Mouse (Mus musculus) adipocyte (in vitro differentiated cells): Measurements from ENCODE around the gene Mecr.

Source experiments
- DNase-seq: peaks from one replicate; pipeline ENCODE4 v3.0.0-alpha.2; 2016; ENCODE audit warnings: low spot score

Mecr gene

DNA sequence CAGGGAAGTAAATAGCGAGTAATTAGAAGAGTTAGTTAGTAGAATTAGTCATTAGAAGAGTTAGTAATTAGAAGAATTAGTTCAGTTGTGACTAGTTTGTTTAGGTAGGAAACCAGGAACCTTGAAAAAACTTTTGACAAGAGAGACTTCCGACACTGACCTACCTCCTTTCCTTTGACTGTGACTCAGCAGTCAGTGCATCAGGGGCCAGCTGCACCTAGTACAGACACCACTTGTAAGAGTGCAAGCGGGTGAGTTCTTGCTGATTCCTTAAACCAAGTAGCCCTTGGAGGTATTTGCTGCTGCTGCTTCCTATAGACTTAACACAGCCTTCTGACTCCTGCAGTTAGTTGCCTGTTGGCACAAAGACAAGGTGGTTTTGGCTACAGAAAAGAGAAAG lies 47.4 kb downstream of the Mecr start:
- DNase-seq = no peak

DNA sequence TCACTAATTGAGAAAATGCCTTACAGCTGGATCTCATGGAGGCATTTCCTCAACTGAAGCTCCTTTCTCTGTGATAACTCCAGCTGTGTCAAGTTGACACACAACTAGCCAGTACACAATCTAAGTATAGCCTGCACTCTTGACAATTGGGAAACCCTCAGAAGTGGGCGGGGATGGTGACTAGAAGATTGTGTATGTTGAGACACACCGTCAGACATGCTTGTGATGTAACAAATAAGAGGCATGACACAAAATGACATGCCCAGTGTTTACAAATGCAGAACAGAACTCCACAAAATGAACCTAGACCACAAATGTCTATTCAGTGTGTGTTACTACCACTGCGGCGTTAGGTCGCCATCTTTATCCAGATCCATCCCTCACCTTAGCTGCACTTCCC lies 53.8 kb downstream of the Mecr start:
- DNase-seq = no peak

DNA sequence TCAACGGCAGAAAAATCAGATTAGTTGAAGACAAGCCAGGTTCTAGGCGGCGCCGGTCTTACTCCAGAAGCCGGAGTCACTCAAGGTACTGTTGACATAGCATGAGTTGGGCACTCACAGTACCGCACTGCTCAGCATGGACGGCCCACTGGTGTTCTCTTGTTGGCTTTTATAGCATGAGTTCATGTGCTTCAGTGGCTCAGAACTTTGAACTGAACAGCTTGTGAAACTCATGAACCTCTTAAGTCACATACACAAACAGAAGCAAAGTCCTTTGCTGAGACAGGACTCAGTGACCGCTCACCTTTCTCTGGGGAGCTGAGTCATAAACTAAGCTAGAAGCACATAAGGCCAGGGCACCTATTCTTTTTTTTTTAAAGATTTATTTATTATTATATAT lies 54.5 kb downstream of the Mecr start:
- no peak for DNase-seq

DNA sequence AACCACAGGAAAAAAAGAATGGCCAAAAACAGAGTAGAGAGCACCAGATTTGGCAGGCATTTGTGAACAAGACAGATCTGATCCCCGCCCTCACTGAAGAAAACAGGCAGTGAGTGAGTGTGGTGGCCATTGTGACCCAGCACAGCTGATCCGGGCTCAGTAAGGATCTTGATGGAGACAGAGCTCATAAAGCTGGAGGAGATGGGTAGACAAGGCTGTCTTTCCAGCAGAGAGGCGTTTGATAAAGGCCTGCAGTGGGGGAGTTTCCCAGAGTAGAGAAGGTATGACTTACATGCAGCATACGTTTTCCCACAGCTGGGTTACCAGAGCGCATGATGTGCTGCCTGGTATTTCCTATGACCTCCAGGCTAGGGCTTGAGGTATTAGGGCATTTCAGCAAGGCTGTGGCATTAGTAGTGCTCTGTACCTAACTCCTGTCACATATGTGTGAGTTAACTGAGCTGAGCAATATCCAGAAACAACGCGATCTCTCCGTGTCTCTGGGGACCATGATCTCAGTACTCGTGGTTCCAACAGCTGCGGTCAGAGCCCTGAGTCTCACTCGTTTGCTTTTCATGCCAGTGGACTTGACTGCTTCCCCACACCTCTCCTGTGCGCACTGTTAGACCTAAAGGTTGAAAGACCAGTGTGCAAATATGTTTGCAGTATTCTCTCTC lies 55.4 kb downstream of the Mecr start:
- no peak for DNase-seq

DNA sequence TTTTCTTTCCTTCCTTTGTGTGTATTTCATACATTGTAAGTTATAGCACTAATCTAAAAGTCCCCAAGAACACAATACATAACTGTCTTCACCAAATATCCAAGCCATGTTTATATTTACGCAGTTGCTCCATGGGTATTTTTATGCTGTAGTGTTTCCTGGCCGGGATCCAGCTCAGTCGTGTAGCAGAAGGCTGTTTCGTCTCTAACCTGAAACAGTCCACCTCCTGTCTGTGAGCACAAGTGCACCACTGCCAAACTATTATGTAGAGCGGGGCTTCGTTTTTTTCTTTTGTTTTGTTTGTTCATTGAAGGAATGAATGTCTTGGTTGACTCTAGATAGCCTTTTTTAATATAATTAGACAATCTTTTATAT lies 55.9 kb downstream of the Mecr start:
- DNase-seq = no peak

DNA sequence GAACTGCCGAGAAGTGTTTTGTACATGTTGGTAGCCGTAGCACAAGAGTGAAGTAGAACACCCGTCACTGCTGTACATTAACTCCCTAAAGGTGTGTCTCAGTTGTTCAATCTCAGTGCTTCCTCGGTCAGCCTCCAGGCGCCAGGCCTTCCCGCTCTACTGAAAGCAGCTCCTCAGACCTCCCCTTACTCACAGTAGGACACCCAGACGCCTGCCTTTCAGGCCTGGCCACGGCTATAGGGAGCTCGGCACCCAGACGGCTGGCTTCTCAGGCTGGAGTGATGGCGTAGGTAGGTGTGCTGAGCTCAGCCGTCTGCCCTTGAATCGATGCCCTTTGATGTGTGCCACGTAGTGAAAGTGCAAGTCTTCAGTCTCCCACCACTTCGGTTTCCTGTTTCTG lies 57.8 kb downstream of the Mecr start:
- no peak for DNase-seq

DNA sequence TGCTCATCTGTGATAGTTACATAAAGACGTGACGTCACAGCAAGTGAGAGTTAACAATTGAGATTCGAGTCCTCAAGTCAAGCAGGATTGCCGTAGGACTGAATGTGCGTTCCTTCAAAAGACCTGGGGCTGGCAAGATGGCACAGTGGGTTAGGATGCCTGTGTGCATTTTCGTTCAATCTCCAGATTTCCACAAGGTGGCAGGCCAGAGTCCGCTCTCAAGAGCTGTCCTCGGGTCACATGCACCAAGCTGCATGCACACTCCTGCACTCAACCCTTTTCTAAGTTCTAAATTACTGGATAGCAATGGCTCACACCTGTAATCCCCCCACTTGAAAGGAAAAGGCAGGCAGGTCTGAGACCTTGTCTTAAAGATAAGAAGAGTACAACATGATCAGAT lies 61.2 kb downstream of the Mecr start:
- peak; percentile 32 for DNase-seq

DNA sequence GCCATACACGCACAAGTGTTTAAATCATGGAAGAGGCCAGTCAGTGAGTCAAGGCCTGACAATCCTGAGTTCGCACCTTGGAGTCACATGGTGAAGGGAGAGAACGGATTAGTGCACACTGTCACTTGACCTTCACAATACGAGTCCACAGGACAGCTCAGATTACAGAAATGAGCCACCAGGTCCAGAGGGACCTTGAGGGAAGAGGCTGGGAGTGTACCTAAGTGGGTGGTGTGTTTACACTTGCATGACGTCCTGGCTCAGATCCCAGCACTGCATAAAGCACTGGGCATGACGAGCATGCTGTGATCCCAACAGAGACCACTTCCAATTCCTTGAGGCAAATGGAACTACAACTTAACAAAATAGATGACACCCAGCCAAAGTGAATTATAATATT lies 63.2 kb downstream of the Mecr start:
- no peak for DNase-seq

DNA sequence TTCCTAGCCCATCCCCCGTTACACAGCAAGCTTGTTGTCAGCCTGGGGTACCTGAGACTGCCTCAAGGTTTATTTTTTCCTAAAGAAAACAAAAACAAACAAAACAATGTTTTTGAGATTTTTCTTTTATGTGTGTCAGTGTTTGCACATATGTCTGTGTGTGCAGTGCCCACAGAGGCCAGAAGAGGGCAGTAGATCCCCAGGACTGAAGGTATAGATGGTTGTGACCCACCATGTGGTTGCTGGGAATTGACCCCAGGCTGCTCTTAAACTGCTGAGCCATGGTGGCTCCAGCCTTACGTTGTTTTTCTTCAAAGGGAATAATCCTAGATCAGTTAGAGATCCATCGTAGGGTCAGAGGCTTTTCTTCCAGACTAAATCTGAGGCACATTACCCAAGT lies 64.6 kb downstream of the Mecr start:
- no peak for DNase-seq

DNA sequence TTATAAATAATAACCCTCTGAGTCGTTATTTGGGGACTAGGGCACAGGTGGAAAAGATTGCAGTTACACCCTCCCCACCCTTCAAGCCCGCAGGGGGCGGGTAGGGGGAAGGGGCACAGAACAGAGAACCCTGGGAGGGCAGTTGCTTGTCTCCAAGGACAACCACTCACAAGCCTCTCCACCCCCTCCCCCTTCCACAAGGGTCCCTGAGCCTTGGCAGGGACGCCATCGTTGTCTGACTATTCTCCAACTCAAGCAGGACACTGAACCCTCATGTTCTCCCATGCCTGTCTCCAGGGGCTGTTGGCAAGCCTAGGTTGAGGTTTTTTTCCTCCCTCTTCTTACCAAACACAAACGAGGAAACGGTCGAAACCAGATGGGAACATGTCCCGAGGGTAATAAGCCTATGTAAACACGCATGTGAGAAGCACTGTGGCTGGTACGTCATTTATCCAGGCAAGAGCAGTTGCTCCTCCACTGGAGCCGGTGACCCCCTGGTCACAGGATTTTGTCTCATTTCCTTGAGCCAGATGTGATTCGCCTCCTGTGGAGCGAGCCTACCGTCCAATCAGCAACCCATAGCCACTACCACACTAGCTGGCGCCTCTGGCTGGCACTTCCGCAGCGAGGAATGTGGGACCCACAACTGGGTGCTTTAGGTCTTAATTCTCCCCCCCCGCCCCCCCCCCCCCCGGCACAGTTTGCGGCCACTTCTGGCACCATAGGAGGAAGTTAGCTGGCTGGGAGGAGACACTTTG lies 67.1 kb downstream of the Mecr start:
- no peak for DNase-seq

DNA sequence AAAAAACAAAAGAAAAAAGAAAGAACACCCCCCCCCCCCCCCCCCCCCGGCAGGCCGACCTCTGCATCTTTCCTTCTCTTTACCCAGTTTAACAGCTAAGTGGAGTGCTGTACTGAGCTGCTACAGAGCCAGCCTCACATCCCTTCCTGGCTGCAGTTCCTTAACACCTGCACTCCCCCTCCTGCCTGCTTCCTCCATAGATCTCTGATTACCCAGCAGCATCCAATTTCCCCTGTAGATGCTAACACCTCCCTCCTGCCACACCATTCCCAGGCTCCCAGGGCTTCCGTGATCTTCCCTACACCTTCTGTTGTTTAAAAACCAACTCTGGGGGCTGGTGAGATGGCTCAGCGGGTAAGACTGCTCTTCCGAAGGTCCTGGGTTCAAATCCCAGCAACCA lies 68.3 kb downstream of the Mecr start:
- no peak for DNase-seq

DNA sequence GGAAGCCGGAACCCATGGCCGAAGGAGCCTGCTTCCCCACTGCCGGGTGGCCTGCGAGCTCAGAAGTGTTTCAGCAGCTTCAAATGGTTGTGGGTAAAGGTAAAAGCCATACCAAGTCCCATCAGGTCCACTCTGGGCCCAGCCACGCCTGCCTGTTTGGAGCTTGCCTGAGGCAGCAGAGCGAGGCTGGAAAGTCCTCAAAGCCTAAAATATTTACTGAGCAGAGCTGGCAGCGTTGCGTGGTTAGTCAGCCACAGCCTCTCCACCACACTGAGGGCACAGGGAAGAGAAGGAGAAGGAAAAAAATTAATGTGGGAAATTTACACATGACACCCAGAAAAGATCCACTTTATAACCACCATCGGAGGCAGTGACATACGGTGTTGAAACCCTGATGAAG lies 70.3 kb downstream of the Mecr start:
- peak; percentile 26 for DNase-seq

DNA sequence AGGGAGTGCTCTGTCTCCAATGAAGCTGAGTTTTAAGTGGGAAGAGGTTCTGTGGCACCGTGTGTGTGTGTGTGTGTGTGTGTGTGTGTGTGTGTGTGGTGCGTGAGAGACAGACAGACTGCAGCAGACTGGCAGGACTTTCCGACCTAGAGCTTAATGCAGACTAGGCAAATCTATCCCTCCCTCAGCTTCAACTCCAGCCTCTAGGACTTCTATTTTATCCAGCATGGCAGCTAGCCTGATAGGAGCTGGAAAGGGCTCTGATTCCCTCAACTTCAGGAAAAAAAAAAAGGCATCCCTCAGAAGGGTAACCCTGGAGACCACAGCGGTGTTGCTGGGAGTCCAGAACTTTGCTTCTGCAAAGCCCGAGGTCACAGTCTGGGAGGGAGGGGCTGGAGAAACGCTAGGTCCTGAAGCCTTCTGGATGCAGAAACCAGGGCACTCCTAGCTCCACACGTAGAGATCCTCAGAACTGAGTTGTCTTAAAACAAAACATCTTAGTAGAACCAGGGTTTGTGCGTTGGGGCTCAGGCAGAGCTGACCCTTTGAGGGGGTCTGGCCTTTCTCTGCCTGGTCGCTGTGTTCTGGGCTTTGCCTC lies 70.9 kb downstream of the Mecr start:
- peak; percentile 11 for DNase-seq

DNA sequence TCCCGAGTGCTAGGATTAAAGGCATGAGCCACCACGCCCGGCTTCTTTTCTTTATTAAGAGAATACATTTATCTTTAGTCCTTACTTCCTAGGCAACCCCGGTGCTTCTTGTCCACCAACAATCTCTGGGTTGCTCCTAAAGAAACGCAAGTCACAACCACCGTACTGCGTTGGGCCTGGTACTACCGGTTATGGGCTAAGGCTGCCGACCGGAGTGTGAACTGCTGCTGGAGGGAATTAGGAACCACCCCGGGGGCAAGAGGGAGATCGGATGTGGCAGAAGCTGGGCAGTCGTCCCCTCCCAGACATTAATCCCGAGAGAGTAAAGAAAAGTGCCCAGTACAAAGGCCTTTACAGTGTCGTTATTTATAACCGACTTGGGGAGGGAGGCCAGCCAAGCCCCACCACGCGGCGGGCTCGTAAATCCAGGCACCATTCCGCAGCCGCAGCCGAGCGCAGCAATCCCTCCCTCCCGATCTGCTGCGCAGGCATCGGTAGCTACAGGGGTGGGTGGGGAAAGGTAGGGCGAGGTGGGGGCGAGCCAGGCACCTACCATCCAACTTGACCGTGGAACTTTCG lies 71.7 kb downstream of the Mecr start:
- no peak for DNase-seq

DNA sequence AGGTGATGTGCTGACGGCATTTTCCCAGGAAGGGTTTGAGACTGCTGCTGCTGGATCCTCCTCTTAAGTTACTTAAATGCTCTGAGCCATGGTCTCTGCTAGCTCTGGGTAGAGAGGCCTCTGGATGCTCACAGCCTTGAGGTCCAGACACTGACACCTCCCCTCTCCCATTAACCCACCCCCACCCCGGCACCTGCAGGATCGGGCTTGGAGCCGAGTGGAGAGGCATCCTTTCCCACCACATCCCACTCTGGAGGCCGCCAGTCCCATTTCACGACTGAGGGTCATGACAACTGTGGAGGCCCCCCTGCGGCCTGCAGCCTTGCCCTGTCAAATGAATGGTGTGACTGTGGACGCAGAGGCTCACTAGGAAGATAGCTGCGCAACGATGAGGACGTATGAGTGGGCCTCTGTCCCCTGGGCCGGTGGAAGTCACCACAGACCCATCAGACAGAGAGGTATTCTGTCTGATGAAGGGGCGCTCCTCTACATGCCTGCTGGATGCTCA lies 72.6 kb downstream of the Mecr start:
- no peak for DNase-seq

DNA sequence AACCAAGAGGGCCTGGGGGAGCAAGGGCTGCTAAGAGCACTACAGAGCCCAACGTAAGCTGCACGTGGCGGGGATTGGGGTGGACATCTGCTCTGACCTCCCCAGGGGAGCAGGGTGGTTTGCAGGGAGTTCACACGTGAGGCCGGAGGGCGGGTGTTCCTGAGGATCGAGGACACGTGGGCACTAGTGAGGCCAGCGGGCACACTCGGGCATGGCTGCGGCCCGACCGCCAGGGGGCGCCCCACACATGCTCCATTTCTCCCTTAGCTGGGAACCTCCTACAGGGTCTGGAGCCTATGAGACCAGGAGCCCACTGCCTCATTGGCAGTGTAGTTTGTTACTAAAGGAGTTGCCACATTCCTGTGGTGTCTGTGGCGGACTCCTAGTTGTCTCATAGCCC lies 73.2 kb downstream of the Mecr start:
- peak; percentile 22 for DNase-seq

DNA sequence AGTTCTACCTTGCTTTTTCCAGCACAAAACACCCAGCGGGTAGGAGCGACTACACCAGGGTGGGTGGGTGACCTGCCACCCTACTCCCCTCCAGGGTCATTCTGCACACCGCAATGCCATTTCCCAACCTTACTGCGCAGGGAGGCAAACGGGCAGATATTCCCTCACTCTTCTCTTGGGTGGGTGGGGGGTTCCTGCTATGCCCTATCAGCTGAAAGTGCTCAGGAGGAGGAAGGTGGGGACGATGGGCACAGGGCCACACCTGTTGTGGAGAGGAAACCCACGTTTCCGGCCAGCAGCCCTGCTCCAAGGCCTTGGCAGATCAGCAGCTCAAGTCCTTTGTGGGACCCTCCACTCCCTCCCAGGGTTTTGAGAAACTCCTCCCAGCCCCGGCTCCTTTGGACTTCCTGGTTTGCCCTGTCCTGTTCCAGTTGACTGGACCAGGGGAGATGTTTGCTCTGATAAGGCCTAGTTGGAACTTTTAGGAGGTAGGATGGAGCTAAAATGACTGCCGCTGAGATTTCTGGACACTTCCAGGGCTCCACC lies 73.8 kb downstream of the Mecr start:
- no peak for DNase-seq
